Mouse (Mus musculus) E14TG2a.4 (cell line): ENCODE measurements around the gene BC035044.
"Not testable (repeated sequence)": the region's sequence is repeated elsewhere in the genome, so short reads cannot be mapped to it uniquely, and the experiment has no call there.

Experiments
- H3K27me3 ChIP-seq: 2 replicates; pipeline ENCODE4 v1.6.1; 2014; ENCODE audit warnings: low read length, control low read depth; ENCODE audit not compliant: insufficient read depth
- H3K36me3 ChIP-seq: 2 replicates; pipeline ENCODE4 v1.6.1; 2014; ENCODE audit warnings: low read length, control low read depth; ENCODE audit not compliant: insufficient read depth
- H3K4me1 ChIP-seq: replicated peaks from 2 replicates; pipeline ENCODE4 v1.6.1; 2014; ENCODE audit warnings: low read depth, low read length, control low read depth
- H3K4me3 ChIP-seq: replicated peaks from 2 replicates; pipeline ENCODE4 v1.5.1; 2014; ENCODE audit warnings: mild to moderate bottlenecking, low read length
- H3K9me3 ChIP-seq: 2 replicates; pipeline ENCODE4 v1.6.1; 2014; ENCODE audit warnings: low read length, control low read depth
- CTCF ChIP-seq: conservative IDR thresholded peaks from 2 replicates; pipeline ENCODE4 v1.5.1; 2014; ENCODE audit warnings: low read length
- NANOG ChIP-seq: IDR thresholded peaks from 2 replicates; pipeline ENCODE4 v1.6.1; 2014; ENCODE audit warnings: borderline replicate concordance, low read length, mixed read lengths
- POU5F1 ChIP-seq: IDR thresholded peaks from 2 replicates; pipeline ENCODE4 v1.6.1; 2014; ENCODE audit warnings: low read length, borderline replicate concordance

The BC035044 gene

GRCm38 (mm10) chr6:128895404-128896001 is 4.6 kb upstream of the BC035044 start:
- Histone ChIP-seq H3K4me1 (no peaks in the 10 kb centered on the region), H3K27me3 (no peaks in the 10 kb centered on the region), H3K9me3 (peaks cover 11% of the 10 kb centered on the region), H3K36me3 (no peaks in the 10 kb centered on the region), H3K4me3 (no peak overlapping the region)
- TF ChIP-seq NANOG = no peak
- no peak for TF ChIP-seq POU5F1
- no peak for TF ChIP-seq CTCF

GRCm38 (mm10) chr6:128888834-128889233 is 2.1 kb downstream of the BC035044 start:
- H3K9me3 ChIP-seq = no peaks in the 10 kb centered on the region
- H3K36me3 ChIP-seq = no peaks in the 10 kb centered on the region
- TF ChIP-seq NANOG (no peak), CTCF (no peak), POU5F1 (no peak)
- no peaks in the 10 kb centered on the region for H3K4me1 ChIP-seq
- no peak overlapping the region for H3K4me3 ChIP-seq
- H3K27me3 ChIP-seq = no peaks in the 10 kb centered on the region

- not testable (repeated sequence) for H3K9me3 ChIP-seq, H3K4me1 ChIP-seq, H3K27me3 ChIP-seq, H3K36me3 ChIP-seq, H3K4me3 ChIP-seq
Observed at GRCm38 (mm10) chr6:128887091-128887790, 3.7 kb downstream of the BC035044 start, which contains the start of gene Clec2i. TSS of gene Clec2i (plus strand) at chr6:128887588.

GRCm38 (mm10) chr6:128871910-128872610 is 18.9 kb downstream of the BC035044 start:
- peaks cover 41% of the 10 kb centered on the region for H3K9me3 ChIP-seq
- no peak overlapping the region for H3K4me3 ChIP-seq
- TF ChIP-seq NANOG (no peak), CTCF (no peak), POU5F1 (no peak)
- H3K27me3 ChIP-seq = no peaks in the 10 kb centered on the region
- no peaks in the 10 kb centered on the region for H3K4me1 ChIP-seq
- H3K36me3 ChIP-seq = no peaks in the 10 kb centered on the region

GRCm38 (mm10) chr6:128868861-128869260 is 22.1 kb downstream of the BC035044 start:
- no peaks in the 10 kb centered on the region for H3K4me1 ChIP-seq
- H3K36me3 ChIP-seq = no peaks in the 10 kb centered on the region
- TF ChIP-seq NANOG (no peak), POU5F1 (no peak), CTCF (no peak)
- H3K27me3 ChIP-seq = no peaks in the 10 kb centered on the region
- H3K9me3 ChIP-seq = peaks cover 35% of the 10 kb centered on the region
- no peak overlapping the region for H3K4me3 ChIP-seq

- H3K27me3 ChIP-seq = no peaks in the 10 kb centered on the region
- peaks cover 8% of the 10 kb centered on the region; the same call in 1 of the 2 replicates for H3K4me1 ChIP-seq
- H3K36me3 ChIP-seq = no peaks in the 10 kb centered on the region
- TF ChIP-seq POU5F1 (no peak), CTCF (no peak), NANOG (no peak)
- no peak overlapping the region for H3K4me3 ChIP-seq
- H3K9me3 ChIP-seq = peaks cover 19% of the 10 kb centered on the region
Observed at GRCm38 (mm10) chr6:128857976-128858375, 33.0 kb downstream of the BC035044 start.

- no peaks in the 10 kb centered on the region for H3K36me3 ChIP-seq
- peaks cover 19% of the 10 kb centered on the region for H3K9me3 ChIP-seq
- no peaks in the 10 kb centered on the region for H3K27me3 ChIP-seq
- H3K4me1 ChIP-seq = peaks cover 8% of the 10 kb centered on the region; the same call in 1 of the 2 replicates
- H3K4me3 ChIP-seq = no peak overlapping the region
- TF ChIP-seq NANOG (no peak), CTCF (no peak), POU5F1 (no peak)
Observed at GRCm38 (mm10) chr6:128856250-128856649, 34.7 kb downstream of the BC035044 start.

- Histone ChIP-seq H3K9me3 (peaks cover 24% of the 10 kb centered on the region), H3K36me3 (no peaks in the 10 kb centered on the region), H3K4me3 (no peak overlapping the region), H3K27me3 (no peaks in the 10 kb centered on the region), H3K4me1 (peaks cover 8% of the 10 kb centered on the region; the same call in 1 of the 2 replicates)
- TF ChIP-seq POU5F1 (no peak), NANOG (no peak), CTCF (no peak)
Observed at GRCm38 (mm10) chr6:128855477-128855876, 35.4 kb downstream of the BC035044 start.
